Mouse (Mus musculus): ENCODE measurements around the gene Il3.
A peak's percentile ranks its signal among the peaks of the same experiment; 100 is the strongest.

GRCm38 (mm10) chr11:54263405-54264031 lies 3.6 kb downstream of the Il3 start:
- peak; percentile 41 for TF ChIP-seq CTCF (IDR thresholded peaks at IDR 0.05; ENCODE audit: low read depth)
- TF ChIP-seq EP300 (IDR thresholded peaks at IDR 0.05; ENCODE audit: low read depth): no peak

Measured in liver, embryonic 14.5 days (tissue).